Mouse (Mus musculus): ENCODE results near the gene Dcun1d2. TPM values are rescaled to one million over a fixed set of nuclear protein-coding genes. Genes with fewer than 3 reads are reported as not detected.

Gene Dcun1d2
- polyA plus RNA-seq, 1 experiment from 2014 or later = 7.3 TPM

- WGBS = 85% methylated on average over 13 of the region's 13 CpGs
- Histone ChIP-seq H3K4me2 (replicated peaks; ENCODE audit: low read depth) (no peak overlapping the region), H3K4me3 (ENCODE audit: low read depth, low read length) (no peak overlapping the region), H3K9me3 (ENCODE audit: control insufficient read depth) (no peaks in the 10 kb centered on the region), H3K36me3 (ENCODE audit: control insufficient read depth, insufficient read depth) (peaks cover 24% of the 10 kb centered on the region; the same call in 1 of the 2 replicates), H3K27ac (ENCODE audit: low read depth, low read length) (no peak overlapping the region), H3K4me1 (replicated peaks; ENCODE audit: control insufficient read depth, insufficient read depth, low read length) (peaks cover 8% of the 10 kb centered on the region; the same call in 1 of the 2 replicates), H3K27me3 (replicated peaks; ENCODE audit: control insufficient read depth, insufficient read depth, low read length) (no peaks in the 10 kb centered on the region), H3K9ac (ENCODE audit: low read depth, low read length) (no peak overlapping the region)
- no peak for TF ChIP-seq CTCF (IDR thresholded peaks at IDR 0.05; ENCODE audit: low read depth)
- no peak for ATAC-seq
Observed at GRCm38 (mm10) chr8:13252837-13253236, 35.1 kb downstream of the Dcun1d2 start.

- ATAC-seq = no peak
Observed at GRCm38 (mm10) chr8:13244343-13244880, 43.5 kb downstream of the Dcun1d2 start.

GRCm38 (mm10) chr8:13242985-13243870 is 44.7 kb downstream of the Dcun1d2 start:
- no peak overlapping the region for H3K4me3 ChIP-seq (ENCODE audit: low read depth, low read length)
- H3K4me1 ChIP-seq (replicated peaks; ENCODE audit: control insufficient read depth, insufficient read depth, low read length) = no peaks in the 10 kb centered on the region
- no peak for TF ChIP-seq CTCF (IDR thresholded peaks at IDR 0.05; ENCODE audit: low read depth)
- no peak for ATAC-seq
- H3K27ac ChIP-seq (ENCODE audit: low read depth, low read length) = no peak overlapping the region
- no peak overlapping the region for H3K4me2 ChIP-seq (replicated peaks; ENCODE audit: low read depth)
- 79% methylated on average over 10 of the region's 10 CpGs for WGBS
- H3K9ac ChIP-seq (ENCODE audit: low read depth, low read length) = no peak overlapping the region
- no peaks in the 10 kb centered on the region for H3K27me3 ChIP-seq (replicated peaks; ENCODE audit: control insufficient read depth, insufficient read depth, low read length)
- H3K36me3 ChIP-seq (ENCODE audit: control insufficient read depth, insufficient read depth) = no peaks in the 10 kb centered on the region
- no peaks in the 10 kb centered on the region for H3K9me3 ChIP-seq (ENCODE audit: control insufficient read depth)

More at GRCm38 (mm10) chr8:13244343-13244880, 43.5 kb downstream of the Dcun1d2 start:
- Histone ChIP-seq H3K36me3 (ENCODE audit: control insufficient read depth, insufficient read depth) (no peaks in the 10 kb centered on the region), H3K4me3 (ENCODE audit: low read depth, low read length) (no peak overlapping the region), H3K9me3 (ENCODE audit: control insufficient read depth) (no peaks in the 10 kb centered on the region), H3K9ac (ENCODE audit: low read depth, low read length) (no peak overlapping the region), H3K4me2 (replicated peaks; ENCODE audit: low read depth) (no peak overlapping the region), H3K27me3 (replicated peaks; ENCODE audit: control insufficient read depth, insufficient read depth, low read length) (no peaks in the 10 kb centered on the region), H3K4me1 (replicated peaks; ENCODE audit: control insufficient read depth, insufficient read depth, low read length) (no peaks in the 10 kb centered on the region), H3K27ac (ENCODE audit: low read depth, low read length) (no peak overlapping the region)
- no peak for TF ChIP-seq CTCF (IDR thresholded peaks at IDR 0.05; ENCODE audit: low read depth)
- 83% methylated on average over 11 of the region's 11 CpGs for WGBS

- H3K27me3 ChIP-seq (replicated peaks; ENCODE audit: control insufficient read depth, insufficient read depth, low read length) = no peaks in the 10 kb centered on the region
- no peak overlapping the region for H3K27ac ChIP-seq (ENCODE audit: low read depth, low read length)
- no peak for TF ChIP-seq CTCF (IDR thresholded peaks at IDR 0.05; ENCODE audit: low read depth)
- H3K36me3 ChIP-seq (ENCODE audit: control insufficient read depth, insufficient read depth) = no peaks in the 10 kb centered on the region
- WGBS = 75% methylated on average over 7 of the region's 7 CpGs
- H3K9ac ChIP-seq (ENCODE audit: low read depth, low read length) = no peak overlapping the region
- no peak for ATAC-seq
- no peak overlapping the region for H3K4me2 ChIP-seq (replicated peaks; ENCODE audit: low read depth)
- H3K4me1 ChIP-seq (replicated peaks; ENCODE audit: control insufficient read depth, insufficient read depth, low read length) = no peaks in the 10 kb centered on the region
- H3K4me3 ChIP-seq (ENCODE audit: low read depth, low read length) = no peak overlapping the region
- H3K9me3 ChIP-seq (ENCODE audit: control insufficient read depth) = no peaks in the 10 kb centered on the region
Observed at GRCm38 (mm10) chr8:13240691-13241090, 47.2 kb downstream of the Dcun1d2 start.

- no peak overlapping the region for H3K9ac ChIP-seq (ENCODE audit: low read depth, low read length)
- H3K27me3 ChIP-seq (replicated peaks; ENCODE audit: control insufficient read depth, insufficient read depth, low read length) = no peaks in the 10 kb centered on the region
- 86% methylated on average over 9 of the region's 9 CpGs for WGBS
- no peak overlapping the region for H3K4me2 ChIP-seq (replicated peaks; ENCODE audit: low read depth)
- no peak for TF ChIP-seq CTCF (IDR thresholded peaks at IDR 0.05; ENCODE audit: low read depth)
- no peaks in the 10 kb centered on the region for H3K36me3 ChIP-seq (ENCODE audit: control insufficient read depth, insufficient read depth)
- no peaks in the 10 kb centered on the region for H3K4me1 ChIP-seq (replicated peaks; ENCODE audit: control insufficient read depth, insufficient read depth, low read length)
- ATAC-seq = no peak
- H3K27ac ChIP-seq (ENCODE audit: low read depth, low read length) = no peak overlapping the region
- H3K9me3 ChIP-seq (ENCODE audit: control insufficient read depth) = no peaks in the 10 kb centered on the region
- no peak overlapping the region for H3K4me3 ChIP-seq (ENCODE audit: low read depth, low read length)
Observed at GRCm38 (mm10) chr8:13240055-13240454, 47.9 kb downstream of the Dcun1d2 start.

GRCm38 (mm10) chr8:13234803-13235202 is 53.1 kb downstream of the Dcun1d2 start:
- Histone ChIP-seq H3K27ac (ENCODE audit: low read depth, low read length) (no peak overlapping the region), H3K36me3 (ENCODE audit: control insufficient read depth, insufficient read depth) (no peaks in the 10 kb centered on the region), H3K4me3 (ENCODE audit: low read depth, low read length) (no peak overlapping the region), H3K27me3 (replicated peaks; ENCODE audit: control insufficient read depth, insufficient read depth, low read length) (no peaks in the 10 kb centered on the region), H3K4me2 (replicated peaks; ENCODE audit: low read depth) (no peak overlapping the region), H3K9me3 (ENCODE audit: control insufficient read depth) (no peaks in the 10 kb centered on the region), H3K4me1 (replicated peaks; ENCODE audit: control insufficient read depth, insufficient read depth, low read length) (no peaks in the 10 kb centered on the region), H3K9ac (ENCODE audit: low read depth, low read length) (no peak overlapping the region)
- no peak for ATAC-seq
- 91% methylated on average over 13 of the region's 13 CpGs for WGBS
- TF ChIP-seq CTCF (IDR thresholded peaks at IDR 0.05; ENCODE audit: low read depth) = no peak

All from intestine, postnatal 0 days (tissue).